Mouse (Mus musculus) ZHBTc4 (cell line): ENCODE results near the gene Naa50.

Experiments used
- DNase-seq: peaks from one replicate; pipeline ENCODE4 v3.0.0-alpha.2; 2011; ENCODE audit warnings: low read depth, low spot score

Naa50 gene

DNA sequence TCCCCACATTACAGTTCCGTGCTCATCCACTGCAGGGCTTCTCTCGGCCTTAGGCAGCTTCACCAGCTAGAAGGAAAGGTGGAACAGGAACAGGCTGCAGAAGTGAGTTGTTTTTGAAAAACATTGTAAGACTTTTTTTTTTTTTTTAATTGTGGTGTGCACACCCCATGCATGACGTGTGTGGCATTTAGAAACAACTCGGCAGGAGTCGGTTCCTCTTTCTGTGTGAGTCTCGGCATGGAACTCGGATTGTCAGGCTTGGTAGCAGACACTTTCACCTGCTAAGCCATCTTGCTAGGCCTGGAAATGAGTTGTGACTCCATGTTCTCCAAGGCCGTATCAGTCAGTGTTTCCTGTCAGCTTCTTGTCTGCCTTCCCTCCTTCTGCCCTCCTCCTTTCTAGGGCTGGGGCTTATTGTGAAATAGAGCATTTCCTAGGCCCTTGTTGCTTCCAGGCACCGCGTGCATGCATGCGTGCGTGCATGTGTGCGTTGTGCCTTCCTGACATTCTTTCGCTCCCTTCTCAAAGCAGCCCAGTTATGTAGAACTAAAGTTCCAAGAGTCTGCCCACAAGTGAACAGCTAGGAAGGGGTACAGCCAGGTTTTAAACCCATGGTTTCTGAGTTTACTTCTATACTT is 59.6 kb downstream of the Naa50 start:
- no peak for DNase-seq

DNA sequence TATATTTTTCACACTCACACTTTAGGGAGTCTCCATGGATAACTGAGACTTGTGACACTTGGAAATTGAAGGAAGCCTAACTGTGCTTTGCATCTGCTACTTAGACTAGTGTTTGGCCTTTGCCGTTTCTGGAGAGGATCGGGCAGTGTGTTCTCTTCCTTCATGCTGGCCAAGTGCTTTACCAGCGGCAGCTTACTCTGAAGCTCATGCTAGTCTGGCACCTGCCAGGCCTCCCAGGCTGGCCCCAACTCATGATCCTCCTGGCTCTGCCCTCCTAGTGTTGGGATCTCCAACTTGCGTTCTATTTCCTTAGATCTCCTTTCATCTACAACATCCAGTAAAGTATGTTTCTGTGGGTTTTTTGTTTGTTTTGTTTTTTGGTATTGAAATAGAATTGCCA is 60.5 kb downstream of the Naa50 start:
- no peak for DNase-seq

- no peak for DNase-seq
These were observed 64.7 kb downstream of the Naa50 start for GRCm38 (mm10) chr16:44204331-44204730.

- no peak for DNase-seq
These were observed 66.3 kb downstream of the Naa50 start for GRCm38 (mm10) chr16:44205973-44206372.

DNA sequence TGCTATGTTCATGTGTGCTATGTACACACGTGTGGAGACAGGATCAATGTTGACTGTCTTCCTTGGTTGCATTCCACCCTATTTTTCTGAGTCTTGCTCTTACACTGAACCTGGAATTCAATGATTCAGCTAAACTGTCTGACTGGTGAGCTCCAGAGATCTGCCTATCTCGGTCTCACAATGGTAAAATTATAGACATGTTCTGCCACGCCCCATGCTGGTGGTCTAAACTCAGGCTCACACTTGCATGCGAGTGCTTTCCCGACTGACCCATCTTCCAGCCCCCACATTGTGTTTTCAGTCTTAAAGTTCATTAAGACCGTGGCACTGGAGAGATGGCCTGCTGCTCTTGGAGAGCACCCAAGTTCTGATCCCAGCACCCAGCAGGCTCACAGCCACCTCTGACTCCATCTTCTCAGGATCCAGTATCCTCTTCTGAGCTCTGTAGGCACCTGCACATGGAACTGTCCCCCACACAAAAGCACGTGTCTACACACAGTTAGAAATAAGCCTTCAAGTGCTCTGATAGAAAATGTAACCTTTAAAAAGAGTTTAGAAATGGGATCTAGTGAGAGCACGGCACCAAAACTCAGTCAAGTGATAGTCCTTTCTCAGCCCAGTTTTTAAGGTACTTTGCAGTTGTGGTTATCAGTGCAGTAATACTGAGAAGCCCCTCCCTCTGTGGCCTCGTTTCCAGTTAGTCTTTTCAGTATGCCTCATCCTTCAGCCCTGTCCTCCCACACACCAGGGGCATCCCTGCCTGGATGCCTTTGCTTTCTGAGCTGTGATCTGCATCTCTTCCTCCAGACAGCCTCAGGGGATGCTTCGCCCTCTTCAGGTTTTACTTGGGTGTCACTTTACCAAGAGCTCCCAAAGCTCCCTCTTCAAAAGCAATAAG is 70.8 kb downstream of the Naa50 start:
- peak; percentile 12 for DNase-seq

GRCm38 (mm10) chr16:44211054-44211414 is 71.4 kb downstream of the Naa50 start:
- no peak for DNase-seq

- no peak for DNase-seq
These were observed 73.1 kb downstream of the Naa50 start for GRCm38 (mm10) chr16:44212703-44213102.
